Mouse (Mus musculus) cerebellum, adult 8-10 months (tissue): ENCODE measurements around the gene I0C0044D17Rik.

Experiments
- DNase-seq: peaks from one replicate; pipeline ENCODE4 v3.0.0; 2022

I0C0044D17Rik gene

DNA sequence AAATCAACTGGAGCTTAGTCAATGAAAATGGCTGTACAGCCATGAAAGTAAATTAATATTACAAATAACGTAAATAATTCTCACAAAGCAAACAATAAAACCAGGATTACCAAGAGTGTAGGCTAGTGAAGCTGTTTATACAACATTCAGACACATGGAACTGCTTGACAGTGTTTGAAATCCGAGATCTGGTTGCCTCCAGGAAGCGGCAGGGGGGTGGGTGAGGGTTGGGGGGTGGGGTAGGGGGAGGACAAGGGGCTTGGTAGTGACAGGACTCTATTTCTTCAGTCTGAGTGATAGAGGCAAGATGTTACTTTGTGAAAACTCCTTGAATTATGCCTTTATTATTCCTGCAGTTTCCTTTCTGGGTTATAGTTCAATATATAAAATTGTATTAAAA, 3.1 kb upstream of the I0C0044D17Rik start:
- no peak for DNase-seq

GRCm38 (mm10) chr4:98823047-98823446, 593 bp downstream of the I0C0044D17Rik start:
- no peak for DNase-seq

GRCm38 (mm10) chr4:98822478-98822877, 1.2 kb downstream of the I0C0044D17Rik start:
- no peak for DNase-seq

DNA sequence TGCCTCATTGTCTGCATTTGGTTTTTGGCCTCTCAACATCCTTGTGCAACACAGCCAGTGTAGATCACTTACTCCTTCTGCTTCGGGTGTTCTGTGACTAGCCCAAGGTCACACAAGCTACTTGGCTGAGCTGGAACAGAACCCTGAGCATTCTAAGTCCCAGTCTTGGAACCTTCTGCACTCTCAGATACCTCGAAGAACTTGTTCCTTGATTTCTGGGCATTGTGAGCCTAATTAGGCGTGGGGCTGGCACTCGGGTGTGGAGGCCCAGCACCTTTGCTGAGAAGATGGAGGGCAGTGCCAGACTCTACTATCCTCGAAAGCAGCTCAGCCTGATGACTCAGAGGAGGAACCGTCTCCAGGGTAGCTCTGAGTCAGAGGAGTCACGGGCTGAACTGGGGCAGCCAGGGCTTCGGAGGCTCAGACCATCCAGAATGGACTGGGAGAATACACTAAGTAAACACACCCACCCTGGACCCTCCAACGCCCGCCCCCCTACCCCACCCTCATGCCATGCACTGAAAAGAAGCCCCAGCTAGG, 4.4 kb downstream of the I0C0044D17Rik start:
- DNase-seq, result no peak

- no peak for DNase-seq
These were observed 6.3 kb downstream of the I0C0044D17Rik start, which contains the start of gene Kank4 for GRCm38 (mm10) chr4:98817184-98817911. Gene Kank4 (minus strand): TSS chr4:98817537.

GRCm38 (mm10) chr4:98816807-98817183, 6.8 kb downstream of the I0C0044D17Rik start:
- DNase-seq, result no peak

DNA sequence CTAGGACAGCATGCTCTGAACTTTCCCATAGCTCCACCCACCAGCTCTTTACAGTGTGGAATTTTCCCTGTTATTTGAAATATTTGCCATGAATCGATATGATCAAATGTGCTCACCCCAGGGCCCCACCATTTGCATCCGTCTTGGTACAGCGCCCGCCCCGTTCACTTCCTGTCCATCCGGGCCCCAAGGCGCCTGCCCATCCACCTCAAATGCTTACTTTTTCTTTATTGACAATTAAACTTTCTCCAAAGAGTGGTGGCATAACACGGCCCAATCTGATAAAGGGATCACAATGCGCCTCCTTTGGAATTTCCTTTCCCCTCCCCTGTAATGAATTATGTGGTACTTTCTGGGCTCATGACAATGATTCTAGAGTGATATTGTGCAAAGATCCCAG, 17.3 kb downstream of the I0C0044D17Rik start:
- no peak for DNase-seq

- DNase-seq, result no peak
These were observed 18.2 kb downstream of the I0C0044D17Rik start for GRCm38 (mm10) chr4:98805291-98806048.

DNA sequence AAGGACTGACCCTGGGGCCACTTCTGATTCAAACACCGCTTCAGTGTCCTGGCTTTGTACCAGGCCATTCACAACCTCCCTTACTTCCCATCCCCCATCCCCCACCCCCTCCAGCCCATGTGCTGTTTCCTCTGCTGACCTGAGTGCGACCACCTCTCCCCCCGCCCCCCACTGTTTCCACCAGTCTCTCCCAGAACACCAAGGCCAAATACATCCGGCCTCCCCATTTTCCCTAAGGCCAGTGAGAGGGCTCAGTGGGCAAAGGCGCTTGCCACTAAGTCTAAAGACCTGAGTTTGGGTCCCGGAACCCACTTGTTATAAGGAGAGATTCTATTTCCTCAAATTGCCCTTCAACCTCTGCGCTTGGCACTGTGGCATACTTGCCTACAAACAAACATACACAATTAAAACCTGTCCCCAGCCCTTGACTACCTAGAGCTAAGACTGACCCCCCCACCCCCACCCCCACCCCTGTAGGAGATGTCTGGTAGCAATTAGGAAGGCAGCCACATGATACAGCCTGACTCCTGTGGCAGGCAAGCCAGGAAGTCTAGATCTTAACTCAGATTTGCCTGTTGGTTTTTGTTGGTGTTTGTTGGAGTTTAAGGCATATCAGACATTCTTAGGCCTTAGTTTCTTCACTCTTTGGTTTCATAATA, 19.0 kb downstream of the I0C0044D17Rik start:
- no peak for DNase-seq

- no peak for DNase-seq
These were observed 21.9 kb downstream of the I0C0044D17Rik start for GRCm38 (mm10) chr4:98801775-98802174.

DNA sequence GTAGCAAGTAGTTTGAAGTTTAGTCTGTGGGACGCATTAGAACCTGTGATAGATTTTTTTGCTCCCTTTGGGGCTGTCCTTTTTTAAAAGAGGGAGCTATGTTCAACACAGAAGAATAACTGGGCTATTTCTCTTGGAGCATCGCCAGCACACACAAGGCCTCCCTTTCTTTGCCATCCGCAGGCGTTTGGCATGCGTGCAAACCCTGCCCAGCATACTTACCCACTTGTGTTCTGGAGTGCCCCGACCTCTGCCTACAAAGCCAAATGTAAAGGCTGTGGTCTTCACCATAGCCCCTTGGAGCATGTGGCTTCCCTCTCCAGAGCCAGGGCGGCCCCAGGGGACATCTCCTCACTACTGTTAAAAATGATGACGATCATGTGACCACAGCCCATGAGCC, 22.8 kb downstream of the I0C0044D17Rik start:
- DNase-seq, result no peak

GRCm38 (mm10) chr4:98796591-98797341, 26.9 kb downstream of the I0C0044D17Rik start:
- no peak for DNase-seq

GRCm38 (mm10) chr4:98795241-98795640, 28.4 kb downstream of the I0C0044D17Rik start:
- DNase-seq, result no peak

- no peak for DNase-seq
These were observed 30.2 kb downstream of the I0C0044D17Rik start for GRCm38 (mm10) chr4:98793486-98793885.

DNA sequence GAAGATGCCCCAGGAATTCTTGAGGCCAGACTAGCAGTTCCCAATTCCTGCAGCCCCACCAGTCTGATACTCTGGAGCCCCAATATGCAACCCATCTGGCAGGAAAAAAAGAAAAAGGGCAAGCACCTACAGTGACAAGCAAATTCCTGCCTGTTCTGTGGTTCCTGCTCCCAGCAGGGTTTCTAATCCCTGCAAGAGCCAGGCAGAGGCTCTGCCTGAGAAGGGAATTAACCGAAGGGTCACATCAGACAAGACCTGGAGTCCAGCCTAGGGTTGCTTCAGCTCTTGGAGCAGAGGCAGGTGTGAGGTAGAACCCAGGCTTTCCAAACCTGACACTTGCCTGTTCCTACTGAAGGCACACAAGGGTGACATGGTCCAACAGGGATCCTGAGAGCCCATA, 32.9 kb downstream of the I0C0044D17Rik start:
- DNase-seq, result no peak

- no peak for DNase-seq
These were observed 33.8 kb downstream of the I0C0044D17Rik start for GRCm38 (mm10) chr4:98789861-98790311.

DNA sequence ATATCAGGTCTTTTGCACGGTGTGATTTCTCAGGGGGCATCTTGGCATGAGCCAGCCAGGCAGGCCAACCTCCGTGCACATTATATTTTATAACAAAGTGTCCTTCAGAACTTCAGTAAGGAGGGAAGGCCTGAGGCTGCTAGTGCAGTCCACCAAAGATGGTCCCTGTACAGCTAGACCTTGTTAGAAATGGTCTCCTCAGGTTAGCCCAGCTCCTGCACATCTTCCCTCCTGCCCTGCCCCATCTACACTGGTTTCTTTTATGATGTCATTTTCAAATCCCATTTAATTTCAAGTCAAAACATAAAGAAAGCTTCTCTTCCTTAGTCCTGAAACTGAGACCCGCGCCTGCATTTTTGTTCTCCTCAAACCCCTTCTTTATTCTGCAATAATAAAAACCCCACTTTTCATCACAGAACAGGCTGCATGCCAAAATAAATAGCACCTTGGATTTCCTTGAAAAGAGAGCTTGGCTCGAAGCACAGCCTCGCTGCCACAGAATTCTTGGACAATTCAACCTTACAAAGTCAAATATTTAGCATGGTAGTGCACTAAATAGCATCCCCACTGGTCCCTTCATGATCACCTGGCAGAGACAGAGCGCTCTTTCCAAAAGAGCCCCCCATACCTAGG, 34.4 kb downstream of the I0C0044D17Rik start:
- DNase-seq, result no peak

DNA sequence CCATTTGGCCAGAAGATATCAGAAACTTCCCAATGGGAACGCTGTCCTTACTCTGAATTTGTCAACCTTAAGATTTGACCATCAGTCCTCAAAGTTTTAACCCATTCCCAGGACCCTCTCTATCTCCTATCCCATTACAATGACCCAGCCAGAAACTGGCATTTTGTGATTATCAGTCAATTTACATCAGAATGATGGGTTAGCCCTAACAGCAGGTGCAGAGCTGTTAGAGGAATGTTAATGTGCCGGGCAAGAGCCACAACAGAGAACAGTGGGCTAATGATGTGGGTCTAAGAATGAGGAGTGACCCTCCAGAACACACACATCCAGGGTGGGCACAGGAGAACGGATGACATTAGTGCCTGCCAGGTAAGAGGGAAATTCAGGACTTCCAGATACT, 37.4 kb downstream of the I0C0044D17Rik start:
- DNase-seq, result no peak

GRCm38 (mm10) chr4:98785851-98786250, 37.8 kb downstream of the I0C0044D17Rik start:
- DNase-seq, result no peak

DNA sequence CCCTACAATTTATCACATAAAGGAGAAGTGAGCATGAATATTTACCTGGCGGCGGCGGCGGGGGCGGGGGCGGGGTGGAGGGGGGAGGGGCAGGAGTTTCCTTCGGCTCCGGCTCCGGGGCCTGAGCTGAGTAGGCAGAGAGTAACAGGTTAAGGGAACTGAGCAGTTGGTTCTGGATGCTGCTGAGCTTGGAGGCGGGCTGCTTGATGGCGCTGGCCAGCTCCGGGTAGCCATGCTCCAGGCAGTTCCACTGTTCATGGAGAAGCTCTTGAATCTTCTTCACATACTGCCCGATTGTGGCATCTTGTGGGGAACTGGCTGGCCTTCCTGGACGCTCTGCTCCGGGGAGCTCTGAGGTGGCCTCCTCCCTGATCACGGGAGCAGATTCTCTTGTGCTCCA, 45.4 kb downstream of the I0C0044D17Rik start:
- DNase-seq, result no peak

- no peak for DNase-seq
These were observed 46.2 kb downstream of the I0C0044D17Rik start for GRCm38 (mm10) chr4:98777464-98777863.
